Mouse (Mus musculus) CD8-positive naive resting alpha-beta T cell, adult 2 months (primary cell): Measurements from ENCODE around the gene Dpm1.

ENCODE experiments used
- DNase-seq, 2 experiments: peaks; one replicate each; pipeline ENCODE4 v3.0.0; 2022; ENCODE audit warnings: low read depth in 2 of 2, low spot score in 2 of 2

Dpm1 gene

GRCm38 (mm10) chr2:168230026-168230728 lies at the start of gene Dpm1, which contains the start of the genes Gm20716 and Mocs3:
Dpm1 (minus strand) TSS chr2:168230591.
Gm20716 (minus strand) TSS chr2:168230364.
Mocs3 (plus strand) TSS chr2:168230622.
- DNase-seq, result peak; percentile 82 to 85

- peak; percentile 51 to 67 for DNase-seq
Measured at GRCm38 (mm10) chr2:168274374-168274935, 44.1 kb upstream of the Dpm1 start.

- DNase-seq, result no peak
Measured at GRCm38 (mm10) chr2:168273387-168273786, 43.0 kb upstream of the Dpm1 start.

- DNase-seq, result no peak
Measured at GRCm38 (mm10) chr2:168268033-168268432, 37.6 kb upstream of the Dpm1 start.

- DNase-seq, result no peak
Measured at GRCm38 (mm10) chr2:168260900-168261299, 30.5 kb upstream of the Dpm1 start.

- no peak for DNase-seq
Measured at GRCm38 (mm10) chr2:168260124-168260523, 29.7 kb upstream of the Dpm1 start.

- DNase-seq, result no peak
Measured at GRCm38 (mm10) chr2:168259046-168259445, 28.7 kb upstream of the Dpm1 start.

- DNase-seq, result no peak
Measured at GRCm38 (mm10) chr2:168257188-168257587, 26.8 kb upstream of the Dpm1 start.

GRCm38 (mm10) chr2:168256506-168256905 lies 26.1 kb upstream of the Dpm1 start:
- no peak for DNase-seq

GRCm38 (mm10) chr2:168253822-168254221 lies 23.4 kb upstream of the Dpm1 start:
- DNase-seq, result no peak

GRCm38 (mm10) chr2:168252639-168253292 lies 22.4 kb upstream of the Dpm1 start:
- DNase-seq, result peak in 1 of 2 experiments; percentile 46

GRCm38 (mm10) chr2:168250270-168250669 lies 19.9 kb upstream of the Dpm1 start:
- peak; percentile 80 to 87 for DNase-seq

- DNase-seq, result peak in 1 of 2 experiments; percentile 21
Measured at GRCm38 (mm10) chr2:168248856-168249245, 18.5 kb upstream of the Dpm1 start.

- no peak for DNase-seq
Measured at GRCm38 (mm10) chr2:168248167-168248855, 17.9 kb upstream of the Dpm1 start.

- DNase-seq, result no peak
Measured at GRCm38 (mm10) chr2:168245571-168245970, 15.2 kb upstream of the Dpm1 start.

- DNase-seq, result no peak
Measured at GRCm38 (mm10) chr2:168243278-168243677, 12.9 kb upstream of the Dpm1 start.

GRCm38 (mm10) chr2:168242841-168243240 lies 12.4 kb upstream of the Dpm1 start:
- DNase-seq, result no peak

GRCm38 (mm10) chr2:168238335-168238734 lies 7.9 kb upstream of the Dpm1 start:
- DNase-seq, result no peak

- DNase-seq, result no peak
Measured at GRCm38 (mm10) chr2:168233286-168233685, 2.9 kb upstream of the Dpm1 start.

GRCm38 (mm10) chr2:168231471-168231829 lies 1.1 kb upstream of the Dpm1 start:
- peak in 1 of 2 experiments; percentile 10 for DNase-seq

GRCm38 (mm10) chr2:168230773-168231470 lies 531 bp upstream of the Dpm1 start:
- peak in 1 of 2 experiments; percentile 8 for DNase-seq
